Mouse (Mus musculus): ENCODE measurements at regions not wholly inside any gene's neighbourhood (a gene's known extent, or its start where the extent isn't known, plus 50 kb on each side); places are given as distances from the start of the nearest gene placed in this dataset.
"Not testable (repeated sequence)": the region's sequence is repeated elsewhere in the genome, so short reads cannot be mapped to it uniquely, and the experiment has no call there.

DNA sequence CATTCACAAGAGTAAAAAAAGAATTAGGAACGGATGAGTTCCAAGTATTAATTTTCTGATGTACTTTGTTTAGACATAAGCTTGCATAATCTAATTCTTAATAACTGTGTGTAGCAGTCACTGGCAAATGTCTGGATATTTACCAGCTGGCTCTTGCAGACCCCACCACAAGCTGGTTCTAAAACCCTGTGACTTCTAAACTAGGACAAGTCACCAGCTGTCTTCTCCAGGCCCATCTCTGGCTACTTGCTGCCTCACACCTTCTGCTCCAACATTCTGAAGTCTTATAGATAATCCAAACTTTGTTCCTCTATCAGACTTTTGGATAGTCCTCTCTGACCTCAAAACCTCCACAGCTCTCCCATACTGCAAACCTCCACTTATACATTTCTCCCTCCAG is 189.9 kb upstream of the Rhobtb1 start:
- no peak for DNase-seq (ENCODE audit: low spot score)

DNA sequence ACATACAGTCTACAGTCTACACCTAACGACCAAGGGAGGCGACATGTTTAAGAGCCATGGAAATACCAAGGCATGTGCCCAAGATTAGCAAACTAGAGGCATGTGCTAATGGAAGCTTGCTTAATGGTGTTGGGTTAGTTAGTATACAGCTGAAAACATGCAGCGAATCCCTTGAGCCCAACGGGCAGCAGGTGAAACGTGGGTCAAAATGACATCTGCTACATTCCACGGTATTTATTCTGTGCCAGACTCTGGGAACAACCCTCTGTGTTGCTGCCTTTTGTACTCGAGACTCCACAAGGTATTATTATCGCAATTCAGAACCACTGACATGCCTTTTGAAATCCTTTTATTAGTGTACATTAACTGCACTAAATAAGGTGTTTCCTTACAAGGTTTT is 188.1 kb upstream of the Rhobtb1 start:
- DNase-seq (ENCODE audit: low spot score): no peak

DNA sequence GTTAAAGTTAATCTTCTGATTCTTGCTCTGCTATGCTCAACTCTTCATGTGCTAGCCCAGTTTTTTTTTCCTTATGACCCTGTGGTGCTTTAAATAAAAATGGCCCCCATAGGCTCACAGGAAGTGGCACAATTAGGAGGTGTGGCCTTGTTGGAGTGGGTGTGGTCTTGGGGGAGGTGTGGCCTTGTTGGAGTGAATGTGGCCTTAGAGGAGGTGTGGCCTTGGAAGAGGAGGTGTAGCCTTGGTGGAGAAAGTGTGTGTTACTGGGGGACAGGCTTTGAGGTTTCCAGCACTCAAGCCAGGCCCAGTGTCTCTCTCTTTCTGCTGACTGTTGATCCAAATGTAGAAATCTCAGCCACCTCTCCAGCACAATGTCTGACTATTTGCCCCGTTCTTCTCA is 186.0 kb upstream of the Rhobtb1 start:
- DNase-seq (ENCODE audit: low spot score): no peak

DNA sequence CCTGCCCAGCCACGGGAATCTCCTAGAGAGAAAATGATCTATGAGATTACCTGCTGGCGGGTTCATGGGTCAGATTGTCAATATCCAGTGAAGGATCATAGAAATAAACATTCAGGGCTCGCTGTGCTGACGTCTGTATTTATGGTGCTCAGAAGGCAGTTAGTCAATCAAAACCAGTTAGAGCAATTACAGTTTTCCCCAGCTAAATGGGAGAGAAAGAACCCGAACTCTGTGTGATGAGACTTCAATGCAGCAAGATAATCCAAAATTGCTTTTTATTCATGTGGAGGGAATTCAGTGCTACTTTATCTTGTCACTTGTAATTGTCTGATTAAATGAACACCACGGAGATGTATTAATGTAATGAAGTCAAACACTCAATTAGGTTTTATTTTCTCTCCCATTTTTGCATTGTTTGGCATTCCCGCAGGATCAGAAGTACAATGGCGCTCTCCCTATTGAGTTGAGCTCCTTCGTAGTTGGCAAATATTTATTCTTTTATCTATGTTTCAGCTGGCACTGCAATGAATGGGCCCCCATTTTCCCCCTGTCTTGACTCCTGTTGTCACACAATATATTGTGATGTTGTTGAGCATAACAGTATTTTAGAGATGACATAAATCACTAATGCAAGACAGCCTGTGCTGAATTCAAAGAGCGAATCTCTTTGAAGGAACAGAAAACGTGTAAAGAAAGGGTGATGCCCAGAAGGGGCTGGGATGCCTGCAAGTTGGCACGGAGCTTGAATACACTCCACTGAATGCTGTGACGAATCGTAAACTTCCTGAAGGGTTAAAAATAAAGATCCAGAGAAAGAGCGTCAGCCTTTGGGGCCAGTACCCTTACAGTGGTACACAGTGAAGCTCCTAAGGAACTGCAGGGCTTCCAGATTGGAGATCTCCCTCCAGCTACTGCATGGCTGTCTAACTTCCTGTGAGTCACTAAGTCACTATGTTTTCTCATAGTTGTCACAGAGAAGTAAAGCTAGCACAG is 183.0 kb upstream of the Rhobtb1 start:
- no peak for DNase-seq (ENCODE audit: low spot score)

DNA sequence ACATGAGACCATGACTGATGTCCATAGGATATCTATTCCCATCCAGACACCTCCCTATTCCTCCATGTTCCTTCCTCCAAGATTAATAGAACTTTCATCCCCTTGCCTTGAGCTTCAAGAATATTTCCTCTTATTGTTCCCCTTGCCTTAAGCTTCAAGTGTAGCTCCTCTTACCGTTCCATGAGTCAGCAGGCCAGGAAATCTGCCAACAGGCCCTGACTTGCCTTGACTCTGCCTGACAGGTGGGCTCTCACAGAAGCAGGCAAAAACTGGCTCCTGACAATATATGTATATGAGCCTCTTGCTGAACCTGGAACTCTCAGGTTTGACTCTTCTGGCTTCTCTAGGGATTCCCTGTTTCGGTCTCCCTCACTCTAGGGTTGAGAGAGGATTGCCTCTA is 180.7 kb upstream of the Rhobtb1 start:
- DNase-seq (ENCODE audit: low spot score): no peak

DNA sequence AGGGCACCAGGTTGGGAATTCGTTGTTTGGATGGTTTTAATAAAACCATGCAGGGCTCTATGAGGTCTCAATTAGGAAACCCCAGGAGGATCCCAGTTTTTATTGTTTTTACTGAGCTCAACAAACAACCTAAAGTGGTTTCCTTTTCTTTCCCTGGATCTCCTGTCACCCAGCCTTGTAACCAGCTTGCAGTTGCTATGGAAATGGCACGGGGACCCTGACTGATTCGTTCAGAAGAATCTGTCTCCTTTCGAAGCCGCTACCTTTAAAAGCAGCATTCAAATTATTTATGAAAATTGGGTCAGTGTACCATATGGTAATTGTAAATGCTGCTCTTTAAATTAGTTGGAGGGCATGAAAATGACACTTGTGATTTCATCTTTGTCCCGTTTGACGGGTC is 176.5 kb upstream of the Rhobtb1 start:
- DNase-seq (ENCODE audit: low spot score): no peak

DNA sequence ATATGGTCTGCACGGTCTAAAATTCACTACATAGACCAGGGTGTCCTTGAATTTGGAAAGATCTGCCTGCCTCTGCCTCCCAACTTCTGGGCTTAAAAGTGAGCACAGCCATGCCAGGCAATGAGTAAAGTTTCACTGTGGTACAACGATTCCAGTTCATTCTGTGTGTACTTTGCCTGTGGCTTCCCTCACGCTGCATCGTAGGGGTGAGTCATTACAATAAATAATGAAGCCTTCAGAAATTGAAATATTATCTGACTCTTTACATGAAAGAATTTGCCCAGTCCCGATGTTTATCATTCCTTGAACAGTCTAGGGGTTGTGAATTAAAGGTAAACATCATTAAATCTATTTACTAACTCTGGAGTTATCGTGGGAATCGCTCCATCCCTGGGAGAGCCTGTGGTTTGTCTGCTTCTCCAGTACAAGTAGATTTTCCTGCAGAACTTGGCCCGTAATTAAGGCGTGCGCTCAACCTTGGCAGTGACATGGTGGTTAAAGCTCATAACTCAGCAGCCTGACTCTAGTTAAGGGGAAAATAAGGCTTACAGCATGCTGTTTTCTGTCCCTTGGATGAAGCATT is 174.7 kb upstream of the Rhobtb1 start:
- no peak for DNase-seq (ENCODE audit: low spot score)

DNA sequence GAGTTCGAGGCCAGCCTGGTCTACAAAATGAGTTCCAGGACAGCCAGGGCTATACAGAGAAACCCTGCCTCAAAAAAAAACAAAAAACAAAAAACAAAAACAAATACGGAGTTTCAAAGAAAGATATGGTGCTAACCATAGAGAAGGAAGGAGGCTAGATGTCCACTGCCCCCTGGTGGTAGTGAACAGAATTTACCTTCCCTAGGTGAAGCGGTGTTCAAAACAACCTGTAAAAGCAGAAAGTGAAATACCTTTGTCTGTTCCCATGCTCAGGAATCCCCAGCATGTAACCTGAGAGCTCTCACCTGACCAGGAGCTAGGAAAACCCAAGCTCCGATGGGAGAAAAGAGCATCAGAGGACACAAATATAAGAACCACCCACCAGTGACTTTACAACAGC is 173.1 kb upstream of the Rhobtb1 start:
- DNase-seq (ENCODE audit: low spot score): no peak

DNA sequence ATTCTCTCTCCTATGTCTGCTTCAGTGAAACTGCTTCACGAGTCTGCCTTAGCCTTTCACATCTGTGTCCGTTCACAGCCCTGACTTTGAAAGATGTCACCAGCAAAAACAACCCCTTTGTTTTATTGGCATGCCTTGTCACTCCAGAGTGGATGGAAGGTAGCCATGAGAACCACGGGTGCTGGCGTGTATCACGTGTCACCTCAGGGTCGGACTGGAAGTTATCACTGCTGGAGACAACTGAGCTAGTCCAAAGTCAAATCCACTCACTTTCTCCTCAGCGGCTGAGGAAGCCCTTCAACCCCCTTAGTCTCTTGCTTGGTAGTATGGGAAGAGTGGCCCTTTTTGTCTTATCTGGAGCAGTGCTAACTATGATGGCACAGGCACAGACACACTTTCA is 171.3 kb upstream of the Rhobtb1 start:
- no peak for DNase-seq (ENCODE audit: low spot score)

DNA sequence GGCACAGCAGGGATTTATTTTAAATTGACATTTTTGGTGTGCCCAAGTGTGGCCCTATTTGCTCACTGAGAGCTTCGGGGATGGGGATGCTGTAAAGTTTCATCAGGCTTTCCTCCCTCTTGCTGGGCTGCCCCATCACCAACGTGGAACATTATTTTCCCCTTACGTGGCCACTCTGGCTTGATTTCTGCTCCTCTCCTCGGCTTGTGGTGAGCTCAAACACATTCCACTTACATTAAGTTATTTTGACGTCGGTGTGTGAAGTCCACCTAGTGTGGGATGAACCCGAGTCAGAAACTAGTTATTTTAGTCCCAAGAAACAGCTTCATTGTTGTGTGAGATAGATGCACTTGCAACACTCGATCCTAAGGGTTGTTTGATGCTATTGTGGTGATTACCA is 168.9 kb upstream of the Rhobtb1 start:
- no peak for DNase-seq (ENCODE audit: low spot score)

DNA sequence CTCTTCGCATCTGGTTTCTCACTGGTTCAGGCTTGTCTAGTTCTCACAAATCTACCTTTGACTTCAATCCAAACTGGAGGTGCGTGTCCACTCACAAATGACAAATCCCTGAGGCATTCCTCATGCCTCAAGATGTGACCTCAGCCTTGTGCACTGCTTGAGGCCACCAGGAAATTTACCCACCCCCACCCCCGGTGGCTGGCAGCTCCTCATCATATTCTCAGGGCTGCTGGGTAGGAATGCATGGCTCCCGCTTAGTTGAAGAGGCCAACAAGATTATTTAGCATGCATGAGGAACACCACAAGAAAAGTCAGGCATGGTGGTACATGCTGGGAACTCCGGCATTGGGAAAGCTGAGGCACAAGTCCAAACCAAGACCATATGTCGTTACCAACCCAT is 160.7 kb upstream of the Rhobtb1 start:
- no peak for DNase-seq (ENCODE audit: low spot score)

DNA sequence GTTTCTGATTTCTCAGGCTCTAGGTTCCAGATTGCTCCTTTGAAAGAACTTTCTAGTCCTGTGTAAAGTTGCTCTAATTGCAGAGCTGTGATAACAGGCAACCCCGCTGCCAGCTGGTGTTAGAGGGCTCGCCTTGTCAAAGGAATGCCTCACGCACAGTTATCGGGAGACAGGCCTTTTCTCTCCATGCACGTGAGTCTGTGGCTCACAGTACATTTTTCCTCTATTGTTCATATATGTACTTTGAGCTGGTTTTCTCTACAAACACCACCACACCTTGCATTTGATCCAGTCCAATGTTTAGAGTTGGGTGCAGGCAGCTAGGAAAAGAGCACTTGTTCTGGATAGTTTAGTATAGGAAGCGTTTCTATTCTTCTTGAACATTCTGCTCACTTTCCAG is 151.6 kb upstream of the Rhobtb1 start:
- no peak for DNase-seq (ENCODE audit: low spot score)

DNA sequence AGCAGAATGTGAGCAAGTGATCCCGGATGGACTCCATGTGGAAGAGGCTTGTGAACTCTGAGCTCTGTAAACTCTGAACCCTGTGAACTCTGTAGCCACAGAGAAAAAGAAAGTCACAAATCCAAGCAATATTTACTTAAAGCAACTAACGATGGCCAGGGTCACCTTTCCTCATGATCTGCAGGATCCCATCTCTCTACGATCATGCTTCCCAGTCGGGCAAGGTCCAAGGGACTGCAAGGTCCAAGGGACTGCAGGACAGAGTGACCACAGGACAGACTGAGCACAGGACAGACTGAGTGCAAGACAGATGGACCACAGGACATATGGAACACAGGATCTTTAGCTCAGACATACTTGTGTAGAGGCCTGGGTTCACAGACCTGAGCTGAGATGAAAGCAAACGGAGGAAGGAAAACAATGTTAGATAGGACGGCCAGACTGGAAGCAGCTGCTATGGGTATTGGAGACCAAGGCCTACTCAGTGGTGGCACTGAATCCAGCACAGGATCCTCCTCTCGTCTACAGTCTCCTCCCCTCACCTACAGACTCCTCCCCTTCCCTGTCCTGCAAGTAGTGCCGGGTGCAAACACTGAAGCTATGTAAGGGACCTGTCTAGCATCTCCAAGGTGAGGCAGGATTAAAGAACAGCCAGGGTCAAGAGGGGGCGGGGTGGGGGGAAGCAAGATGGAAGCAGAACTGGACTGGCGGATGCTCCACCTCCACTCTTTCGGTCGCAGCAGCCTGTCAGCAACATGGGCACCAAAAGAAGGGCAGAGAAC is 149.4 kb upstream of the Rhobtb1 start:
- no peak for DNase-seq (ENCODE audit: low spot score)

DNA sequence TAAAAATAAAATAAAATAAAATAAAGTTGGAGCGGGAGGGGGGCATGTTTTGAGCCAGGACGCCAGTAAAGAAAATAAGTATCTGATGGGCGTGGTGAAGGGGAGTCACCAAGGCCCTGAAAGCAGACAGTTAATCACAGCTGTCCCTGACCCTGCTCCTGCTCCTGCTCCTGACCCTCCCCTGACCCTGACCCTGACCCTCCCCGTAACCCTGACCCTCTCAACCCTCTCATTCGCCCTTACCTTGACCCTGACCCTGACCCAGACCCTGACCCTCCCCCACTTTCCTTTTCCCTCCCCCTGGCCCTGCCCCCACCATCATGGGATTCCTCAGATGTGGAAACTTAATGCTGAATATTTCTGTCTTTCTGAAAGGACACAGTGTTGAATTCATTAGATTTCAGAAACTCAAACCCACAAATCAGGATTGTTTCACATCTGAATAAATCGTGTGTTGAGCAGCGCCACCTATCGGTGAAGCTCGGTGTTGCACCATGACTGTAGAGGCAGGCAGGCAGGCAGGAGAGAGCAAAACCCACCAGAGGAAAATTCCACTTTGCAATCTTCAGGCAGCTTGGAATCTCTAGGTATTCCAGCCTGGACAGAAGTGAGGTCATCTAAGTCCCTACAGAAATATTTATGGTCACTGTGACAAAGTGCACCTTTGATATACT is 145.9 kb upstream of the Rhobtb1 start:
- peak; percentile 10 for DNase-seq (ENCODE audit: low spot score)

DNA sequence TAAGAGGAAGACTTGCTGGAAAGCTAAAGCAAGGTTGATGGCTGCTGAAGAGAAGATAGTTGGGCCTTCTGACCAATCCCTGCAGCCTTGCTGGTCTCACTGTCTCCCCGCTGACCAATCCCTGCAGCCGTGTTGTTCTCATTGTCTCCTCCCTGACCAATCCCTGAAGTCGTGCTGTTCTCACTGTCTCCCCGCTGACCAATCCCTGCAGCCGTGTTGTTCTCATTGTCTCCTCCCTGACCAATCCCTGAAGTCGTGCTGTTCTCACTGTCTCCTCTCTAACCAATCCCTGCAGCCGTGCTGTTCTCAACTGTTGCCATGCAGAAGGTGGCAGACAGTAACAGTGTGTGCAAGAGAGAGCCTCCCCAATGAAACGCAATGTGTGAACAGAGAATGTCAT is 142.6 kb upstream of the Rhobtb1 start:
- DNase-seq (ENCODE audit: low spot score): not testable (repeated sequence)

DNA sequence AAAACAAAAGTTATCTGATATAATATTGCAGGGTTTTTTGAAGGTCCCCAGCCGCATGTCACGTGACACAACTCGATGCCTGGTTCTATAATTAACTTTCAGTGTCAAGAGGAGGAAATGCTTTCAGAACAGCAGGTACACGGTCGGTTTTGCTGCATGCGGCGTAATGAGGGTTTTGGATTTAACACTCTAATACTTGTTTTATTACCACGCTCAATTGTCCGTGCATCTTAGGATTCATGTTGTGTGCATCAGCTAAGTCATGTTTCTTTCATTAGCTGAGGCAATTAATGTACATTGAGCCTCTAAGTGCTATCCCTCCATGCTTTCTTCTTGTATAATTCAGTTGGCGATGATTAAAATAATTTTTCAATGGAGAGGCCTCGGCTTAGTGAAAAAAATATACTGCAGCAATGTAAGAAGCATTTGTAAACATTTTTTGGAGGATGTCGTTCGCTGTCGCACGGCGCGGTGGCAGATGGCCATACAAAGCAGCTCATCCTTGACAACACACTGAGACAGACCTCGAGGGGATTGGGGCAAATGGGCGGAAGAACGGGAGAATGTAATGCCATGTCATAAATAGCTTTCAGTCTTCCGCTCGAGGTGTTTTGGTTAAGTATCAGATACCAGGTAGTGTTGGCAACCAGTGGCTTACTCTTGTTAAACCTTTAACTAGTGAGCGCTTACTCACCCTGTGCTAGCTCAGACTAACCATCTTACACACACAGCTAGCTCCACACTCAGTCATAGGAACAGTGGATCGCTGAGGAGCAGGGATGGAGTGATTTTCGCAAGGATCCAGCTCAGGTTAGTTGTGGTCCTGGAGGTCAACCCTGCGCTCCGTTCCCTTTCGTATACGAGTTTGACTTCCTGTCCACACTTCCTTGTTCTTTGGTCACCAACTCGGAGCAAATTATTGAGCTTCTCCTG is 130.2 kb upstream of the Rhobtb1 start:
- no peak for DNase-seq (ENCODE audit: low spot score)

DNA sequence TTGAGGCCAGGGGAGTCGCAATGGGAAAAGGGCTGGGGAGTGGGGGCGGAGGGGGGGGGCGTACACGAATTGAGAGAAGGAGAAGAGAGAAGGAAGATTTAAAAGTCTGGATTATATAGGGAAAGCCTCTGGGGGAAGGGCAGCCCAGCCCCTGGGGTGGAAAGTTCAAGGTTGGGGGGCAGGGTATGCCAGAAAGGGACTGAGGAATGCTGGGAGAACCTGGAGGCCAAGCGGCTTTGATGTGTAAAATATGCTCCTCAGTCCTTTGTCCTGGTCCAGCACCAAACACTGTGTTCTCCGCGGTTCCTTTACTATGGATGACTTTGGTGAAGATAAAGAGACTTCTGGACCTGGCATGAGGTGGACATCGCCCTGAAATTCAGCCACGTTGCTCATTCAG is 117.8 kb upstream of the Rhobtb1 start:
- DNase-seq (ENCODE audit: low spot score): no peak

DNA sequence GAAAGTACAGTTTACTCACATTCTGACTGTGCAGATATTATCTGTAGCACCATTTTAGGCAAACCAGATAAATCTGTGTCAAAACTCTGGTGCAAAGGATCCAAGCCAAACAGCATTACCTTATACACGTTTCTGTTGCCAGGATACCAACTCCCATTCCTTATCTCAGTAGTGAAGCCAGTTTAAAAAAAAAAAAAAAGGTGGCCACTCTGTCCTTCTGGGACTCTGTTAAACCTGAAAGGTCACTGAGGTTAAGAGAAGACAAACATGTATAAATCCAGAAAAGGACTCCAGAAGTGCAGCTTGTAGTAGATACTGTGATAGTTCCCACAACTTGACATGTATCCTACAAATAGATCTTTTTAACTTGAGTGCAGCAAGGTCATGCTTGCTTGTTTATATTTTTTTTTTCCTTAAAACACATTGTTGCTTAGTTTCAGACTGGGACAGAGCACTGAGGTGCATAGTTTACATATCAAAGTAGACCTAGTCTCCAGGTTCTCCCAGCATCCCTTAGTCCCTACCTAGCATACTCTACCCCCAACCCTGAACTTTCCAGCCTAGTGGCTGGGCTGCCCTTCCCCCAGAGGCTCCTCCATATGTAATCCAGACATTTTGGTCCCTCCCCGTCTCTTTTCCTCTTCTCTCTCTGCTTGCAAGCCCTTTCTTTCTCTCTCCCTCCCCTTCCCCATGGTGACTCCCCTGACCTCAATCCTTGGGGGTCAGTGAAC is 116.7 kb upstream of the Rhobtb1 start:
- DNase-seq (ENCODE audit: low spot score): no peak

DNA sequence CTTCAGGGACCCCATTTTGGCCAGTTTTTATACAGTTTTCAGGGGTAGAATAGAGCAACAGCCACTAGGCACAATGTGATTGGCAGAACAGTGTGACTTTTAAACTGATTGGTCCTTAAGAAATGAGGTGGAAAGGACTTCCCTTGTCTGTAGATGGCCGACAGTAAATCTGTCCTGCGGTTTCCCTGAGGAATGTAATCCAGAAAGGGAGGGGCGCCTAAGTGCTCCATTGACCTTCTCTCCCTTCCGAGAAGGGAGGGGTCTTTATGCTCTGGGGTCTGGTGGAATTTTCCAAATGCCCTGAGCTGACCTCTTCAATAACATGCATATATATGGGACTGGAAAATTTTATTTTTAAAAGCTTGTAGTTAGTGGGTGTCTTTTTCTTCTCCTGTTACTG is 115.7 kb upstream of the Rhobtb1 start:
- DNase-seq (ENCODE audit: low spot score): not testable (repeated sequence)

DNA sequence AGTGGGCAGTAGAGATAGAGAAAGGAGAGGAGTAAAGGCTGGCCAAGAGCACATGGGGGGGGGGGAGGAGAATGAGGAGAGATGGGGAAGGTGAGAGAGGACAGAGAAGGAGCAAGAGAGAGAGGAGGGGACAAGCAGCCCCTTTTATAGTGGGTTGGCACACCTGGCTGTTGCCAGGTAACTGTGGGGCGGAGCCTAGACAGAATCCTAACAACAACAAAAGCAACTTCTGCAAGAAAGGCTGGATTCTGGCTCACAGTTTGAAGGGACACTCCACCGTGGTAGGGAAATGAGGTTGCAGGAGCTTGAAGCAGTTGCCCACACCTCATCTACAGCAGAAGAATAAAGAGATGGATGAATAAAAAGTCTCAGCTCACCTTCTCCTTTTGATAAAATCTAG is 115.1 kb upstream of the Rhobtb1 start:
- DNase-seq (ENCODE audit: low spot score): no peak

Data from MN1 (cell line).